Mouse (Mus musculus): ENCODE results near the gene Pogz.
"Not testable (repeated sequence)": the region's sequence is repeated elsewhere in the genome, so short reads cannot be mapped to it uniquely, and the experiment has no call there.

The Pogz gene

GRCm38 (mm10) chr3:94832701-94833100, 4.7 kb upstream of the Pogz start:
- DNase-seq (ENCODE audit: extremely low spot score, low spot score), result no peak

DNA sequence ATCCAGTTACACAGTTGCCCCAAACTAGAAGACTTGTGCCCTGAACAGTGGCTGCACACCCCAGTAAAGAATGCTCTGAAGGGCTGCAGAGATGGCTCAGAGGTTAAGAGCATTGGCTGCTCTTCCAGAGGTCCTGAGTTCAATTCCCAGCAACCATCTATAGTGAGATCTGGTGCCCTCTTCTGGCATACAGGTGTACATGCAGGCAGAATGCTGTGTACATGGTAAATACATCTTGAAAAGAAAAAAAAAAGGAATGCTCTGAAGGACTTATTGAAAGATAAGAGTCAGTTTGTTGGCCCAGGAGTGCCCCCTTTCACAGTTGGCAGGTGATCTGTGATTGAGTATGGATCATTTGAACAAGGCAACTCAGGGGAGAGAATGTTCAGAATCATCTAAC, 4.0 kb upstream of the Pogz start:
- no peak for DNase-seq (ENCODE audit: extremely low spot score, low spot score)

DNA sequence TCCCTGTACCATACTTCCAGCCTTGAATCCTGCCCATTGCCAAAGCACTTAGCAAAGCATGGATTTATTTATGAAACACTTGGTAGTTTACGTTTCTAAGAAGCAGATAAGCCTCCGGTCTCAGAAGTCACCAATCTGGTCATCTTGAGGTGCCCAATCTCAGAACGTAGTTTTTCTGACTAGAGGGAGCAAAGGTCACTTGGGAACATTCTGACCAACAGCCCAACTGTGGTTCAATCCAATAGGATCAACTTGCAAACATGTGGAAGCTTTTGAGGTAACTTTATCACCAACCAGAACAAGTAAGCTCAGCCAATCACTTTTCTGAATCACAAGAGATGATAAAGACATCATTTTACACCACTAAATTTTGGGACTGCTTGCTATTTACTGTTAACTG, 2.0 kb upstream of the Pogz start:
- no peak for DNase-seq (ENCODE audit: extremely low spot score, low spot score)

DNA sequence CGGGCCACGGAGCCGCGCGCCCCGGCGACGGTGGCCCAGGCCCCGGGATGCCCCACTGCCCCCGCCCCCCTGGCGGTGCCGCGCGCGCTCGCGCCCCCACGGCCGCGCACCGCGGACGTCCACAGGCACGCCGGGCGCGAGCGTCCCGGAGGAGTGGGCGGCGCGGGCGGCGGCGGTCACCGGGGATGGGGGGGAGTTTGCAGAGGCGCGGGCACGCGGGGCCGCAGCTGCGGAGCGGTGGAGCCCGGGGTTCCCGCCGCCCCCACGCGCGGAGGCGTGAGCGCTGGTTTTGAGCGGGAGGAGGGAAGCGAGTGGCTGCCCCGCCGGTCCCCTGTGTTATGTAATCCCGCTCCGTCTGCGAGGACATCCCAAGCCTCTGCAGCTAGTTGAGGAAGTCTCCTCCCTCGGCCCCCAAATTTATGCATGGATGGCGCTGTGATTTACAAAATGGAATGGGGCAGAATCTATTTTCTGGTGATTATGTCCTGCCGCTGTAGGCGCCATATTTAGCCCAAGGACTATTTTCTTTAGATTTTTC, 661 bp downstream of the Pogz start:
- DNase-seq (ENCODE audit: extremely low spot score, low spot score), result peak; percentile 80

DNA sequence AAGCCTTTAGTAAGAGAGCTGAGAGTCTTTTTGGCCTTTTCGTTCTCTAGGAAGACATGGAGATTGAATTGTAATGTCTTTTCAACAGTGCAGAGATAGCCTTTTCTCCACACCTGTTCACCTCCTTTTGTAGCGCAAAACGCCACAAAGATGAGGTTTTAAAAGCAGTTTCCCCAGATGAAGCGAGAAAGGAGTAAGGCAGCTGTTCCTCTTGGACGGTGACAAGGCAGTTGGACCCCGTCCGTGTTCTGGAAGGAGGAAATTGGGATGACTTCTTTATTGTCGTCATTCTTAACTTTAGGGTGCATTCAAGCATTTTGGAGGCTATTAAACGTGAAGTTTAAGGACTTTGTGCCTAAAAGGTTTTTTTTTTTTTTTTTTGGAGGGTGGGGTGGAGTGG, 1.3 kb downstream of the Pogz start:
- no peak for DNase-seq (ENCODE audit: extremely low spot score, low spot score)

DNA sequence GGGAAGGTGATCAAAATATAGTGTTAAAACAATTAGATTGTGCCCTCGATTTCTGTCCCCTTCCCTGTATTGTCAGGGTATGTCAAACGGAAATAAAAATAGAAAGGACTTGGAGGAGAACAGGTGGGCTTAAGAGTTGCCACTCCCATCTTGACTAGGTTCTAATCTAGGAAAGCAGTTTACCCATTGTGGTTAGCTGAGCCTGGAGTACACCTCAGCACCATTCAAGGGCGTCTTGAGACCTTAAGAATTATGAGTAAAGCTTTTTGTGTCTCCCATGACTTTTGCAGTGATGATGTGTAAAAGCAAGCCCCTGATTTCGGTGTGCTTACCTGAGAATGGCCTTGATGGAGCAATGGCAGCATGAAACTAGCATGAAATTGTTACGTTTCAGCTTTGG, 1.7 kb downstream of the Pogz start:
- DNase-seq (ENCODE audit: extremely low spot score, low spot score), result no peak

GRCm38 (mm10) chr3:94847382-94847781, 10.0 kb downstream of the Pogz start:
- DNase-seq (ENCODE audit: extremely low spot score, low spot score), result no peak

GRCm38 (mm10) chr3:94849338-94849737, 12.0 kb downstream of the Pogz start:
- peak; percentile 41 for DNase-seq (ENCODE audit: extremely low spot score, low spot score)

DNA sequence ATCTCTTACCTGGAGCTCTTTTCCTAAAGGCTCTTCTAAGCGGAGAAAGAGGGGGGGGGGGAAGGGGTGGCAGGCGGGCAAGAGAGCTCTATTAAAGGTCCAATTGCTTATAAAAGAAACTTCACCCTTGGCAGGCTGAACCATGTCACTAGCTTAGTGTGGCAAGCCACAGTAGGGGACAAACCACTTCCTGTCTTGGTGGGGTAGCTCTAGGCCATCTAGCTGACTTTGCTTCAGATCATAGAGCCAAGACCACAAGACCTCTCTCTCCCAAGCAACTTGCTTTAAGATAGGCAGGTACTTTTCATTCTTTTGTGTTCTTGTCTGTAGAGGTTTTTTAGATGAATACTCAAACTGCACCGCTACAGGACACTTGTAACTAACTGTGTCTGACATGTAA, 14.4 kb downstream of the Pogz start:
- DNase-seq (ENCODE audit: extremely low spot score, low spot score), result no peak

DNA sequence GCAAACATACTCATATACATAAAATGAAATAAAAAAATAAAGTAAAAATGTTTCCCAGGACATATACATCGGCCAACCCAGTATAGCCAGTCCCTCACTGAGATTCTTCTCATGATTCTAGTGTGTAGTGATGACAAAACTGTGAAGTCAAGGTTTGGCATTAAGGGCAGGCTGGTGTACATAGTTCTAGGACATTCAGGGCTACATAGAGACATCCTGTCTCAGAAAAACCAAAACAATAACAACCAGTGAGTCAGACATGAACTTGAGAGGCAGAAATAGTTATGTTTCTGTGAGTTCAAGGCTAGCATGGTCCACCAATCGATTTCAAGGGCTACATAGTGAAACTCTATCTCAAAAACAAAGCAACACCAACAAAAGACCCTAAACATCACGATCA, 14.8 kb downstream of the Pogz start:
- DNase-seq (ENCODE audit: extremely low spot score, low spot score), result no peak

DNA sequence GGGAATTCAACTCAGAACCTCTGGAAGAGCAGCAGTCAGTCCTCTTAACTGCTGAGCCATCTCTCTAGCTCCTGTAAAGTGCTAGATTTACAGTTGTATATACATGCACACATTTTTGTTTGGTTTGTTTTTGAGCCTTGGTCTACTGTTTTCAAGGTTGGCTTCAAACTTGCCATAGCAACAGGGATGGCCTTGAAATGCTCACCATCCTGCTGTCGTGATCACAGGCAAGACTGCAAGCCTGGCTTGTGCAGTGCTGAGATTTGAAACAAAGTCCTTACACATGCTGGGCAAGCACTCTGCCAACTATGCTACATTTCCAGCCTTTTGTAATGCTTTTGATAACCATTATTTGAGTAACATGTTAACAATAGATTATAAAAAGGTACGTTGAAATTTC, 22.1 kb downstream of the Pogz start:
- no peak for DNase-seq (ENCODE audit: extremely low spot score, low spot score)

GRCm38 (mm10) chr3:94869011-94869410, 31.6 kb downstream of the Pogz start:
- DNase-seq (ENCODE audit: extremely low spot score, low spot score), result no peak

DNA sequence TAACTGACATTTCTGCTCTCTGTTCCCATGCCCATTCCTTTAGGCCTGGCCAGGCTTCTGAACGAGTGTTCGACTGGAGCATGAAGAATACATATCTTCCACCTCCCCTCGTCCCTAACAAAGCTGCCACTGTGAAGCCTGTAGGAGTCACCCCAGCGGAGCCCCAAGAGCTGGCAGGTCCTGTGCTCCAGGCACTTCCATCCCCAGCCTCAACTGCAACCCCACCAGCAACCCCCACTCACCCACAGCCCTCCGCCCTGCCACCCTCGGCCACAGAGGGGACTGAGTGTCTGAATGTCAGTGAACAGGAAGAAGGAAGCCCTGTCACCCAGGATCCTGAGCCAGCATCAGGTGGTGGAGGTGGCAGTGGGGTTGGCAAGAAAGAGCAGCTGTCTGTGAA, 41.3 kb downstream of the Pogz start:
- no peak for DNase-seq (ENCODE audit: extremely low spot score, low spot score)

DNA sequence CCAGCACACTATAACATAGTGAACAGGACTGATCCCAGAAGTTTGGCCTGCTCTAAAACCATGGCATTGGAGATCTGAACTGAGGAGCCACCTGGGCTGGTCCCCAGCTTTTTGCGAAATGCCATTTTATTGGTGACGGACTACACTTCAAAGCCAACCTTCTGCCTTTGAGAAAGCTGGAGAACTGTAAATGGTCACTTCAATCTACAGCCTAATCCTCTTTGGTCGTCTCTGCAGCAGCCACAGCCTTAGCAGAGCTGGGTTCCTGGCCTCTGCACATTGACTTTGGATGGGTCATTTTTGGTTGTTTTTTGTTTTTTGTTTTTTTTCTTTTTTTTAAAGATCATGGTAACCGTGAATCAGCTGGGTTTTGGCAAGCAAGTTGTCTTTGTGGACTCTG, 44.5 kb downstream of the Pogz start:
- no peak for DNase-seq (ENCODE audit: extremely low spot score, low spot score)

GRCm38 (mm10) chr3:94882579-94882978, 45.2 kb downstream of the Pogz start:
- DNase-seq (ENCODE audit: extremely low spot score, low spot score), result no peak

GRCm38 (mm10) chr3:94886316-94887224, 49.2 kb downstream of the Pogz start, which contains the start of gene Psmb4:
Gene Psmb4 (minus strand): TSS chr3:94886961.
- peak; percentile 93 for DNase-seq (ENCODE audit: extremely low spot score, low spot score)

DNA sequence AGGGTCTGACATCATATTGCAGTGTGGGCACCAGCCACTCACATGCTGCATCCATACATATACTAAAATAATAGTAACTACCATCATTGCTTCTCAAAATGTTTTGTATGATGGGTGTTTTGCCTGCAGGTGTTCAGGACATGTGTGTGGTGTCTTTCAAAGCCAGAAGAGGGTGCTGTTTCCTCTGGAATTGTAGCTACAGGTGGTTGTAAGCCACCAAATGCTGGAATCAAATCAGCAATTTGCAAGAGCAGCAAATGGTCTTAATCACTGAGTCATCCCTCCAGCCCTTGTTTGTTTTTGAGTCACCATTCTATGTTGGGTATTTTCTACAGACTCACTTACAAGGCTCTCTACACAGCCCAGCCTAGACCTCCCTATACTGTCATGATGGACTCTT, 51.2 kb downstream of the Pogz start:
- DNase-seq (ENCODE audit: extremely low spot score, low spot score), result no peak

DNA sequence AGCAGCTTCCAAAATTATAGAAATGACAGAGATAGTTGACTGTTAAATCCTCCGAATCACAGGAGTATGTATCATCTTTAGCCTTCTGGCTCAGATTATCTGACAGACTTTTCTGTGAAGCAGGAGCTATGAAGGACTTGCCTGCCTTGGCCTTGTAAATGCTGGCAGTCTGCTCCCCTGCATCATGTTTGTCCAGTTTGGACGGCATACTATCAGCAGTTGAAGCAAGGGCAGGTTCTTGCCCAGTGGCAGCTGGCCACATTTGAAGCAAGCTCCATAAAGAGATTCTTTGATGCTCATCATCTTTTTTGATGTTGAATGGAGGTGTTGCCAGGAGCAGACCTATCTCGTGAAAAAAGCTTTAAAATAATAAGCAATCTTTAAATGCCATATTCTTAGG, 56.7 kb downstream of the Pogz start:
- DNase-seq (ENCODE audit: extremely low spot score, low spot score), result no peak

DNA sequence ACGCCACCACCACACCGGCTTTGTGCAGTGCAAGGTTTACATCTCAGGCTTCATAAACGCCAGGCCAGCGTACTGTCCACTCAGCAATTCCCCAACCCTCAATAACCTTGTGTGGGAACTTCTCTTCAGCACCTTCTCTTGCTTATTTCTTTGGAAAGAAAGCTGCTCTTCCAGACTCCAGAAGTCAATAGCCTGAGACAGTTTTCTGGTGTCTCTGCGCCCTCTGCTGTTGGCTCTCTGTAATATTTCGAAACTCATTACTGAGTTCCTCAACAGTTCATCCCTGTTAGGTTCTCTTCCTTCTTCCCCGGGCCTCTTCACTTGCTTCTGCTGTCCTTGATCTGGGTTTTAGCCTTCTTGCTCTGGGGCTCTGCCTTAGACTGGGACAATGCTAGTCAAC, 65.4 kb downstream of the Pogz start:
- DNase-seq (ENCODE audit: extremely low spot score, low spot score), result peak; percentile 57

GRCm38 (mm10) chr3:94904759-94905158, 67.4 kb downstream of the Pogz start:
- DNase-seq (ENCODE audit: extremely low spot score, low spot score), result not testable (repeated sequence)

GRCm38 (mm10) chr3:94906482-94906881, 69.1 kb downstream of the Pogz start:
- no peak for DNase-seq (ENCODE audit: extremely low spot score, low spot score)

- DNase-seq (ENCODE audit: extremely low spot score, low spot score), result no peak
Observed at GRCm38 (mm10) chr3:94911050-94911693, 73.8 kb downstream of the Pogz start.

- no peak for DNase-seq (ENCODE audit: extremely low spot score, low spot score)
Observed at GRCm38 (mm10) chr3:94913801-94914200, 76.4 kb downstream of the Pogz start.
